Mouse (Mus musculus): Measurements from ENCODE around the gene Tmem245.
"Not testable (repeated sequence)": the region's sequence is repeated elsewhere in the genome, so short reads cannot be mapped to it uniquely, and the experiment has no call there.

Gene Tmem245

GRCm38 (mm10) chr4:56922229-56922628 lies 25.0 kb downstream of the Tmem245 start:
- DNase-seq, result no peak

- DNase-seq, result no peak
Measured at GRCm38 (mm10) chr4:56915732-56916325, 31.4 kb downstream of the Tmem245 start.

- no peak for DNase-seq
Measured at GRCm38 (mm10) chr4:56914761-56915160, 32.5 kb downstream of the Tmem245 start.

GRCm38 (mm10) chr4:56914338-56914737 lies 32.9 kb downstream of the Tmem245 start:
- DNase-seq, result no peak

GRCm38 (mm10) chr4:56912382-56913001 lies 34.7 kb downstream of the Tmem245 start:
- no peak for DNase-seq

- no peak for DNase-seq
Measured at GRCm38 (mm10) chr4:56909568-56909967, 37.7 kb downstream of the Tmem245 start.

- no peak for DNase-seq
Measured at GRCm38 (mm10) chr4:56907671-56908070, 39.6 kb downstream of the Tmem245 start.

GRCm38 (mm10) chr4:56906926-56907325 lies 40.3 kb downstream of the Tmem245 start:
- no peak for DNase-seq

- DNase-seq, result no peak
Measured at GRCm38 (mm10) chr4:56905507-56905906, 41.7 kb downstream of the Tmem245 start.

GRCm38 (mm10) chr4:56901671-56902070 lies 45.6 kb downstream of the Tmem245 start:
- DNase-seq, result no peak

GRCm38 (mm10) chr4:56899216-56899615 lies 48.0 kb downstream of the Tmem245 start:
- DNase-seq, result no peak

GRCm38 (mm10) chr4:56897511-56897910 lies 49.7 kb downstream of the Tmem245 start:
- DNase-seq, result no peak

GRCm38 (mm10) chr4:56894196-56894595 lies 53.0 kb downstream of the Tmem245 start:
- DNase-seq, result no peak

GRCm38 (mm10) chr4:56892501-56893115 lies 54.6 kb downstream of the Tmem245 start:
- DNase-seq, result no peak

GRCm38 (mm10) chr4:56888483-56888882 lies 58.8 kb downstream of the Tmem245 start:
- peak; percentile 33 to 34 for DNase-seq

- no peak for DNase-seq
Measured at GRCm38 (mm10) chr4:56886286-56886979, 60.8 kb downstream of the Tmem245 start.

- no peak for DNase-seq
Measured at GRCm38 (mm10) chr4:56880036-56880703, 67.1 kb downstream of the Tmem245 start.

- no peak for DNase-seq
Measured at GRCm38 (mm10) chr4:56878971-56879370, 68.3 kb downstream of the Tmem245 start.

GRCm38 (mm10) chr4:56870541-56870940 lies 76.7 kb downstream of the Tmem245 start:
- not testable (repeated sequence) for DNase-seq

- DNase-seq, result no peak
Measured at GRCm38 (mm10) chr4:56867761-56868160, 79.5 kb downstream of the Tmem245 start.

- peak; percentile 26 to 39 for DNase-seq
Measured at GRCm38 (mm10) chr4:56865971-56866370, 81.3 kb downstream of the Tmem245 start.

- peak; percentile 92 to 93 for DNase-seq
Measured at GRCm38 (mm10) chr4:56865003-56865511, 82.2 kb downstream of the Tmem245 start, which contains the start of gene Ctnnal1. TSS of gene Ctnnal1 (minus strand) at chr4:56865188.

Measured in cerebellum, adult 18-20 months (tissue).